Mouse (Mus musculus): ENCODE measurements around the gene Phf12. TPM values are rescaled to one million over a fixed set of nuclear protein-coding genes. Genes with fewer than 3 reads are reported as not detected.

The Phf12 gene
- polyA plus RNA-seq, 1 experiment from 2014 or later, result 15.4 TPM

- no peak for ATAC-seq (ENCODE audit: low FRiP score)
- no peak for DNase-seq (ENCODE audit: low spot score)
- Histone ChIP-seq H3K27me3 (ENCODE audit: control insufficient read depth, insufficient read depth, low read length) (peaks cover 7% of the 10 kb centered on the region; the same call in 1 of the 2 replicates), H3K9ac (no peak overlapping the region), H3K36me3 (replicated peaks; ENCODE audit: control insufficient read depth, insufficient read depth) (peaks cover 38% of the 10 kb centered on the region), H3K27ac (no peak overlapping the region), H3K4me1 (replicated peaks; ENCODE audit: control insufficient read depth, insufficient read depth, low read length) (peaks cover 3% of the 10 kb centered on the region; the same call in 1 of the 2 replicates), H3K9me3 (ENCODE audit: control insufficient read depth, low read length) (no peaks in the 10 kb centered on the region), H3K4me2 (replicated peaks) (no peak overlapping the region), H3K4me3 (replicated peaks; ENCODE audit: low read length) (no peak overlapping the region)
- 83% methylated on average over 8 of the region's 8 CpGs for WGBS
These were observed 3.2 kb upstream of the Phf12 start for GRCm38 (mm10) chr11:77979221-77979809.

DNA sequence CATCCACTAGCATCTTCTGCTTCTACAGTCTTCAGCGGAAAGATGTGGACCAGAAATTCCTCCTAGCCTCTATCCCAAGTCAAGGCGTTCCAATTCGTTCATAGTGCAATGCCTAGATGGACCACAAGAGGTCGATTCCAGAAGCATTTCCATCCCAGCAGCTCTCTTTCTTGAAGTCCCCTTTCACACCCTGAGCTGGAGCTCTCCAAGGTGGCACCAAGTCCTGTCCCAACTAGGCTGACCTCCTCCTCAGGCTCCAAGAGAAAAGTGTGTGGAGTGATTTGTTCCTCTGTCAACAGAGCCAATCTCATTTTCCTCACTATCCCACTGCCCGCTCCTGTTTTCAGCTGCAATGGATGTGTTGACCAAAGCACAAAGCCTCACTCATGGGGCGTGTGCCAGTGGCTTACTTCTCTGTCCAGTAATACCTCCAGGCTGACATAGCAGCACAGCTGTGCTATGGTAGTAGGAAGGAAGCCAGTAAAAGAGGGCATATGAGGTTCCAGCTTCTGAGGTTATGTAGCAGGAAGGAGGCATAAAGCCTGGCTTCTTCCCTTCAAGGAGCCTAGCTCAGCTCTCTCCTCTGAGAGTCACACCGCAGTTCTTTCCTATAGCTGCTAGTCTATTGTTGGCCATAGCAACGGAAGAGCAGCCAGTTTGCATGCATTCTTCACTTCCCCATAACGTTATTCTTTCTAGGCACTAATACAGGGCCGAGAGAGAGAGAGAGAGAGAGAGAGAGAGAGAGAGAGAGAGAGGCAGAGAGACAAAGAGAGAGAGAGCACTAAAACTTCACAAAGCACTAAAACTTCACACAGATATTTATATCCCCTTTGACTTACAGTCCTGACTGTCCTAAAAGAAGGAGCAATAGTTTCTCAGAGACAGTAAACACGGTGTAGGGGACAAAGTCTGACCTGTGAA is 2.0 kb upstream of the Phf12 start:
- peak overlapping the region; percentile 43 for H3K27ac ChIP-seq
- DNase-seq (ENCODE audit: low spot score) (peak; percentile 71), ATAC-seq (ENCODE audit: low FRiP score) (no peak)
- H3K4me3 ChIP-seq (replicated peaks; ENCODE audit: low read length), result no peak overlapping the region
- H3K27me3 ChIP-seq (ENCODE audit: control insufficient read depth, insufficient read depth, low read length), result peaks cover 7% of the 10 kb centered on the region; the same call in 1 of the 2 replicates
- H3K9ac ChIP-seq, result 0 out of 2 replicates have a peak overlapping the region, but pooled peaks have one; percentile 18
- H3K36me3 ChIP-seq (replicated peaks; ENCODE audit: control insufficient read depth, insufficient read depth), result peaks cover 31% of the 10 kb centered on the region
- H3K9me3 ChIP-seq (ENCODE audit: control insufficient read depth, low read length), result no peaks in the 10 kb centered on the region
- peaks cover 8% of the 10 kb centered on the region for H3K4me1 ChIP-seq (replicated peaks; ENCODE audit: control insufficient read depth, insufficient read depth, low read length)
- 40% methylated on average over 11 of the region's 11 CpGs for WGBS
- peak overlapping the region; percentile 50 for H3K4me2 ChIP-seq (replicated peaks)

DNA sequence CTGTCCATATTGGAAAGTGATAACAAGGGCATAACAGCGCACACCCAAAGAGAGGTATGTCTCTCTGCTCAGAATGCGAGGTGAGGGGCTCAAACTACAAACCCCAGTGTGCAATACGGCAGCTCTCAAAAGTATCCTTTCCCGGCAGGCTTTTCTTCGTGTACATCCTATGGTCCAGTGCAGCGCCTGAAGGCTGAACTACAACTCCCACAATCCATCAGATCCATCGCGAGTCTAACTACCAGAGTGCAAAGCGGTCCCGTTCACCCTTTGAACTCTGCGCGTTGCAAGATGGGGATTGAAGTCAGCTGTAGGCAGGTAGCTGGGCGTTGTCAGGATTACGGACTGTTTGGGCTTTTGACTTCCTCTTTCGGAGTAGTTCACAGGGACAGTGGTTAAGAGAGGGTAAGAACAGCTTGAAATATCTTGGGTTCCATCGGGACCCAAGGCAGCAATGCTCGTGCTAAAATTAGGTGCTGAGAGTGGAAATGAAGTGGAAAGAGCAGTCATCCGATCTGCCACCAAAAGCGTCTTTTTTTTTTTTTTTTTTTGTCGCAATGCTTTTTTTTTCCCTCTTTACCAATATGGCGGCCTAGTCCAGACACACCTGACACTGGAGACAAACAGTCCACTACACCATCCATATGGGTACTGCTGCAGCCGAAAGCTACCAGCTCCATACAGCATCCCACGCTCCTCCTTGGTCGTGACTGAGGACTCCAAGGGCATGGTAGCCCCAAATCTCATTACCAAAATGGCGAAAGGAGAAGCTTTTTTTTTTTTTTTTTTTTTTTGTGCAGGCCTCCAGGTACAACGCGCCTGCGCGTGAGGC is 729 bp upstream of the Phf12 start:
- Histone ChIP-seq H3K4me2 (replicated peaks) (peak overlapping the region; percentile 52), H3K4me3 (replicated peaks; ENCODE audit: low read length) (peak overlapping the region; percentile 98), H3K9me3 (ENCODE audit: control insufficient read depth, low read length) (no peaks in the 10 kb centered on the region), H3K4me1 (replicated peaks; ENCODE audit: control insufficient read depth, insufficient read depth, low read length) (peaks cover 13% of the 10 kb centered on the region), H3K9ac (peak overlapping the region; percentile 57), H3K27ac (peak overlapping the region; percentile 97), H3K27me3 (ENCODE audit: control insufficient read depth, insufficient read depth, low read length) (peaks cover 7% of the 10 kb centered on the region; the same call in 1 of the 2 replicates), H3K36me3 (replicated peaks; ENCODE audit: control insufficient read depth, insufficient read depth) (peaks cover 35% of the 10 kb centered on the region)
- DNase-seq (ENCODE audit: low spot score), result peak; percentile 98
- WGBS, result under 1% methylated on average over 29 of the region's 29 CpGs
- peak; percentile 89 for ATAC-seq (ENCODE audit: low FRiP score)

DNA sequence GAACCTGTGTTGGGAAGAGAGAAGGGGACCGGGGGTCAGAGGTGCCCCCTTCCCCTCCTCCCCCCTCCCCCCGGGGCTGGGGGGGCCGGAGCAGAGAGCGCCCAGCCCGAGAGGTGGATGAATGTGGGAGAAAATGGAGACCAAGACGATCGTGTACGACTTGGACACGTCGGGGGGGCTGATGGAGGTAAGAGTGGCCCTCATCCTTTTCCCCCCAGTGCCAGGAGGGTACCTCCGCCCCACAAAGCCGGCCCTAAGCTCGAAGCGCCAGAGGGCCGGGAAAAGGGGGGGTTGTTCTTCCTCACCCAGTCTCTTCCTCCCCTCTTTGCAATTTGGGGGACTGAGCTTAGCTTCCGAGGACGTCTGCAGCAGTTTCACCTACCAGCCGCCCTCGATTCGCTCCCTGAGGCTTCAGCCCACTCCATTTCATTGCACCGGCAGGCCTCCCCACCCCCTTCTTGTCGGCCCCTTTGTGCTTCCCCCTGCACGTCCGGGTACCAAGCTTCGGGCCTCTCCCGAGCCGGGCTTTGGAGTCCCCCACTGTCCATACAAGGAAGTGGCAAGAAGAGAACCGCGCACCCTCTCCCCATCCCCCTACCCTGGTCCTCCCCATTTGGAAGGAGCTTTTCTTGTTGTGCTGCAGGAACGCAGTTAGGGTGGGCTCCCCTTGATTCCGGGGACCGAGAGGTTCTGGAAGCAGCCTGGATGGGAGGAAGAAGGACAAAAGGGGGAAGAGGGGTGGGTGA is 810 bp downstream of the Phf12 start:
- Histone ChIP-seq H3K4me1 (replicated peaks; ENCODE audit: control insufficient read depth, insufficient read depth, low read length) (peaks cover 13% of the 10 kb centered on the region), H3K27ac (peak overlapping the region; percentile 96), H3K9ac (peak overlapping the region; percentile 95), H3K27me3 (ENCODE audit: control insufficient read depth, insufficient read depth, low read length) (no peaks in the 10 kb centered on the region), H3K4me3 (replicated peaks; ENCODE audit: low read length) (peak overlapping the region; percentile 98), H3K9me3 (ENCODE audit: control insufficient read depth, low read length) (no peaks in the 10 kb centered on the region), H3K4me2 (replicated peaks) (peak overlapping the region; percentile 95), H3K36me3 (replicated peaks; ENCODE audit: control insufficient read depth, insufficient read depth) (peaks cover 23% of the 10 kb centered on the region)
- DNase-seq (ENCODE audit: low spot score) (no peak), ATAC-seq (ENCODE audit: low FRiP score) (no peak)
- WGBS, result under 1% methylated on average over 26 of the region's 32 CpGs

- Histone ChIP-seq H3K9ac (peak overlapping the region; percentile 95), H3K4me3 (replicated peaks; ENCODE audit: low read length) (peak overlapping the region; percentile 98), H3K36me3 (replicated peaks; ENCODE audit: control insufficient read depth, insufficient read depth) (peaks cover 24% of the 10 kb centered on the region), H3K4me2 (replicated peaks) (peak overlapping the region; percentile 95), H3K9me3 (ENCODE audit: control insufficient read depth, low read length) (no peaks in the 10 kb centered on the region), H3K4me1 (replicated peaks; ENCODE audit: control insufficient read depth, insufficient read depth, low read length) (peaks cover 13% of the 10 kb centered on the region), H3K27me3 (ENCODE audit: control insufficient read depth, insufficient read depth, low read length) (no peaks in the 10 kb centered on the region), H3K27ac (peak overlapping the region; percentile 96)
- ATAC-seq (ENCODE audit: low FRiP score) (no peak), DNase-seq (ENCODE audit: low spot score) (peak; percentile 65)
- WGBS, result under 1% methylated on average over 59 of the region's 63 CpGs
These were observed 1.6 kb downstream of the Phf12 start for GRCm38 (mm10) chr11:77983937-77984835.

DNA sequence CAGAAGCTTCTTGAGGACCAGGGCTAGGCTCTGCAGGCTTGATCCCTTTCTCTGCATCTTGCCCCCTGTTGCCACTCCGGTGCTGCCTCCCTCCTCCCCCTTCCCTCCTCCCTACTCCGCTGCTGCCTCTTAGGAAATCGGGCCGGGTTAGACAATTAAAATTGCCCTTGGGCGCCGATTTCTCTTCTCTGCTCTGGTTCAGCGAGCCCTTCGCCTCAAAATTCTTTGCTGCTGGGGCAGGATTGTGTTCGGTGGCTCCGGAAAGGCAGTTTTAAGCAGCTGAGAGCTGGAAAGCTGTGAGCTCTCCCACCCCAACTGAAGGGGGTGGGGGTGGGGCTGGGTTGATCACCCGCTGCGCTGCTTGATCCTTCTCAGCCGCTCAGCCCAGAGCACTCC is 2.3 kb downstream of the Phf12 start:
- H3K27me3 ChIP-seq (ENCODE audit: control insufficient read depth, insufficient read depth, low read length), result no peaks in the 10 kb centered on the region
- WGBS, result 0% methylated on average over 13 of the region's 13 CpGs
- H3K4me2 ChIP-seq (replicated peaks), result peak overlapping the region; percentile 95
- peaks cover 28% of the 10 kb centered on the region for H3K36me3 ChIP-seq (replicated peaks; ENCODE audit: control insufficient read depth, insufficient read depth)
- DNase-seq (ENCODE audit: low spot score) (peak; percentile 54), ATAC-seq (ENCODE audit: low FRiP score) (no peak)
- H3K9me3 ChIP-seq (ENCODE audit: control insufficient read depth, low read length), result no peaks in the 10 kb centered on the region
- H3K27ac ChIP-seq, result peak overlapping the region; percentile 96
- H3K4me1 ChIP-seq (replicated peaks; ENCODE audit: control insufficient read depth, insufficient read depth, low read length), result peaks cover 13% of the 10 kb centered on the region
- H3K4me3 ChIP-seq (replicated peaks; ENCODE audit: low read length), result peak overlapping the region; percentile 98
- H3K9ac ChIP-seq, result peak overlapping the region; percentile 95

- H3K27ac ChIP-seq, result peak overlapping the region; percentile 96
- 75% methylated on average over 3 of the region's 3 CpGs for WGBS
- H3K27me3 ChIP-seq (ENCODE audit: control insufficient read depth, insufficient read depth, low read length), result no peaks in the 10 kb centered on the region
- ATAC-seq (ENCODE audit: low FRiP score) (no peak), DNase-seq (ENCODE audit: low spot score) (no peak)
- peak overlapping the region; percentile 98 for H3K4me3 ChIP-seq (replicated peaks; ENCODE audit: low read length)
- H3K4me2 ChIP-seq (replicated peaks), result peak overlapping the region; percentile 95
- peaks cover 13% of the 10 kb centered on the region for H3K4me1 ChIP-seq (replicated peaks; ENCODE audit: control insufficient read depth, insufficient read depth, low read length)
- H3K9ac ChIP-seq, result peak overlapping the region; percentile 95
- peaks cover 33% of the 10 kb centered on the region for H3K36me3 ChIP-seq (replicated peaks; ENCODE audit: control insufficient read depth, insufficient read depth)
- no peaks in the 10 kb centered on the region for H3K9me3 ChIP-seq (ENCODE audit: control insufficient read depth, low read length)
These were observed 3.0 kb downstream of the Phf12 start for GRCm38 (mm10) chr11:77985541-77986065.

All from hindbrain, embryonic 14.5 days (tissue).